Mouse (Mus musculus): ENCODE measurements around the gene Crybb2.
A peak's percentile ranks its signal among the peaks of the same experiment; 100 is the strongest.
"Not testable (repeated sequence)": the region's sequence is repeated elsewhere in the genome, so short reads cannot be mapped to it uniquely, and the experiment has no call there.

Crybb2 gene

GRCm38 (mm10) chr5:113070017-113070416 lies at the start of gene Crybb2:
Gene Crybb2 (minus strand): TSS chr5:113070117.
- no peak for DNase-seq (ENCODE audit: low spot score in 2 of 2)

DNA sequence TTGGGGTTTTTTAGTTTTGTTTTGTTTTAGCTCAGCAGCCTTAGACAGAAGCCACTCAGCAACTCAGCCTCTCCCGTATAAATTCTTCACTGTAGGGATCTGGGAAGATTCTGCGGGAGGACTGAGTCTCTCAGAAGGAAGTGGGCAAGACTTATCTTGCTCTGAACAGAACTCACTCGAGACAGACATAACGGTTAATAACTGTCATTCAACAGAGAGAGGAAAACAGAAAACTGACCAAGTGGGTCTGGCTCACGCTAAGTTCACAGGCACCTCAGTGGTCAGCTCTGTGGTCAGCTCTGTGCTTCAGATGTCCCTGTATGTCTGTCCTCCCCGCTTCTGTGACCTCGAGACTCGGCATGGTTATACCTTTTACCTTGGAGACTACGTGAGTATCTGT lies 49.4 kb upstream of the Crybb2 start:
- no peak for DNase-seq (ENCODE audit: low spot score in 2 of 2)

DNA sequence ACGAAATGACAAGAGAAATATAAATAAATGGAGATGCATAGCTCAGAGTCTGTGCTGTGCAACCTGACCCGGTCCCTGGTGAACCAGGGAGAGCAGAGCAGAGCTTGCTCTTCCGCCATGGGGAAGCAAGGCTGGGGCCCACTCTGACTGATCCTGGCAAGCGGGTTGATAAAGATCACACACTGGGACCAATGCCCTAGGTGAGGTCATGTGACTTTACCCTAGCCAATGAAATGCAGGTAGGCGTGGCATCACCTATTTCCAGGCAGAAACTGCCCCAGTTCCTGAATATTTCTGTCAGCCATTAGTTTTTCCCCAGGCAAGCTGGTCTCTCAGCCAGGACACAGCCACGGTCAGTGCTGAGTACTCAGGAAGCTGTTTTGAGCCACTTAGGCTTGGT lies 48.8 kb upstream of the Crybb2 start:
- no peak for DNase-seq (ENCODE audit: low spot score in 2 of 2)

DNA sequence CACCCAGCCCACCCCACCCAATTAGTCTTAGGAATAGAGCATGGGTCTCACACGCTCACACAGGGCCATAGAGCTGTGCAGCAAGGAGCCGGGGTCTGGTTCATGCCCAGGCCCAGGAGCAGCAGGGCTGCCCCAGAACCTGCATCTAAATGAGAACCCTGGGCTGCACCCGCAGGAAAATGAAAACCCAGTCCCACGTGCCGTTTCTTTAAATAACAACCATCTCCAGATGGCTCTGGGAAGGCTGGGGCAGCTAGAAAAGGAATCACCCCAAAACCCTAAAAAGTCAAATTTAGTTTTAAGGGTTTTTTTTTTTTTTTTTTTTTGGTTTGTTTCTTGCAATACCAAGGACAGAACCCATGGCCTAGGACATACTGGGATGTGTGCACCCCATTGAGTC lies 47.4 kb upstream of the Crybb2 start:
- DNase-seq (ENCODE audit: low spot score in 2 of 2), result no peak

DNA sequence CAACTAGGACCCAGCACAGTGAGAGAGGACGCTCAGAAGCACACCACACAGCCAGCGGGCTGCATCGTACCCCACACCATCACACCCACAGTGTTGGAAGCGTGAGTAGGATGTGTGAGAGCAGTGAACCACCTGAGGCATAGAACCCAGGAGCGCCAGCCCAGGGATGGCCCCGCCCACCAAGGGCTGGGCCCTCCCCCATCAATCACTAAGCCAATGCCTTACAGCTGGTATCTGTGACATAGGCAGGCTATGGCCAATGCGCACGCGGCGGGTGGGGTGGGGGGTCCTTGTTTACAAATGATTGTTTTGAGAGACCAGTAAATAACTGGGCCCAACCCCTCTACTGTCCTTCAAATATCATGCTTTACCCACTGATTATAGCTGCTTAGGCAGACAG lies 46.0 kb upstream of the Crybb2 start:
- no peak for DNase-seq (ENCODE audit: low spot score in 2 of 2)

GRCm38 (mm10) chr5:113114264-113115225 lies 44.6 kb upstream of the Crybb2 start:
- DNase-seq (ENCODE audit: low spot score in 2 of 2), result peak; percentile 43 to 68

GRCm38 (mm10) chr5:113113120-113113519 lies 43.2 kb upstream of the Crybb2 start:
- DNase-seq (ENCODE audit: low spot score in 2 of 2), result no peak

DNA sequence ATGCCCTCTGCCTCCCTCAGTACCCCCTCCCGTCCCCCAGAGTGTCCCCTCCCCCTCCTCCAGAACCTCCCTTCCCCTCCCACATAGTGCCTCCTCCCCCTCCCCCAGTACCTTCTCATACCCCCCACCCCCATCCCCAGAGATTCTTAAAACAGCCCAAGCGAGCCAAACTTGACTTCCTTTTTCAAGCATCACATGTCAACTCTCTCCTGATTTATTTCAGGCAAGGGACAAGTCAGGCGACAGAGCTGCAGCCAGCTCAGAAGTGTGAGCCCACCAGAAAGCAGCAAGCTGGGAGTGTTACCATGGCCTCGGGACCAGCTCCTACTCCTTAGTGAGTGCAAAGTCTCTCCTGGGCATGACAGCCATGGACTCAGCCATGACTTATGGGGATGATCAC lies 41.4 kb upstream of the Crybb2 start:
- no peak for DNase-seq (ENCODE audit: low spot score in 2 of 2)

DNA sequence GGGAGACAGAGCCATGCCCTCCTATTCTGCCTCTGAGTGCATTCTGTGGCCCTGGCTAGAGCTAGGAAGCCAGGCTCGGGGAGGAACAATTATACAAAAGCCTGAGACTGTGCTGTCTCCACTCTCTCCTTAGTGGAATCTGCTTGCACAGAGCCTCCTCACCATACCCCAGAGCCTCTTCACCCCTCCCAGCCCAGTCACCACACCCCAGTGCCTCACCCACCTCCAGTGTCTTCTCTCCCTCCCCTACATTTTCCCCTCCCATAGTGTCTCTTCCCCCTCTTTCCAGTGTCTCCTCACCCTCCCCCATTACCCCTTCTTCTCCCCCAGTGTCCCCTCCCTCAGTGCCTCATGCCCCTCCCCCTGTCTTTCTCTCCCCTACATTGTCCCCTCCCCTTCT lies 41.0 kb upstream of the Crybb2 start:
- no peak for DNase-seq (ENCODE audit: low spot score in 2 of 2)

- DNase-seq (ENCODE audit: low spot score in 2 of 2), result not testable (repeated sequence)
Measured at GRCm38 (mm10) chr5:113109651-113110050, 39.7 kb upstream of the Crybb2 start.

DNA sequence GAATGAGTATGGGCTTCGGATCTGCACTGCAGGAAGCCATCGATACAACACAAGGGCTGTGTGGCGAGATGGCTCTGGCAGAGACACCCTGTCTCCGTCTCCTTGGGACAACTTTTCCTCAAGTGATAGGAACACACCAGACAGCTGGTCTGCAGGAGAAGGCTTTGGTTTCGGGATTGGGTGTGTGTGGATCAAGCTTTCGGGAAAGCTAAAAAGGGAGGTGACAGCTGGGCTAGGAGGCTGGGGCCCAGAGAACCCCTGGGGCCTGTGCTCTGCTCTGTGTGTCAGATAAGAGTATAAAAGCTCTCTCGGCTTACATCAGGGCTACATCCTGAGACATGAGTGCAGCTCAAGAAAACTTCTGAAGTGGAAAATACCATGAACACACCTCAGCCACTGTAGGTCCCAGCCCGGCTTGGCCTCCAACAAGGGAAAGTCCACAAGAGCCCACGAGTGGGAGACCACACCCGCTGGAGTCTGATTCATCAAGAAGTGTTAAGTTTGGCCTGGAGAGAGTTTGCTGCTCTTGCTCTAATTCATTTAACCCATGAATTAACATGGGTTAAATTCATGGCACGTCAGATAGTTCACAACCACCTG lies 38.3 kb upstream of the Crybb2 start:
- DNase-seq (ENCODE audit: low spot score in 2 of 2), result no peak

- DNase-seq (ENCODE audit: low spot score in 2 of 2), result no peak
Measured at GRCm38 (mm10) chr5:113107709-113108108, 37.8 kb upstream of the Crybb2 start.

DNA sequence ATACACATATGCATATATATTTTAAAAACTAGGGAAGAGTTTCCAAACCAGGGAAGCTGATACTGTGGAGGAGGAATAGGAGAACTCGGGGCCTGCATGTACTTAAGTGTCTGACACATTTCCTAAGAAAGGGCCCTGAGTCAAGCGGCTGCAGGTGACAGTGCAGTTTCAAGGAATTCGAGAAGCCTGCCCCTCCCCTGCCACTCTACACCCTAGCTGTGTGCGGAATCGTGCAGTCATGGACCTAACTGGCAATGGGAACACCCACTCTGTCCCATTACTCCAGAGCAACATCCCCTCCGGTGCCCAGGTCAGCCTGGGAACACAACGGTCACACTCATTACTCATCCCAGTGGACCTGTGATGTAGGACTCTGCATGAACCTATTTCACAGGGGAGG lies 36.7 kb upstream of the Crybb2 start:
- DNase-seq (ENCODE audit: low spot score in 2 of 2), result no peak

DNA sequence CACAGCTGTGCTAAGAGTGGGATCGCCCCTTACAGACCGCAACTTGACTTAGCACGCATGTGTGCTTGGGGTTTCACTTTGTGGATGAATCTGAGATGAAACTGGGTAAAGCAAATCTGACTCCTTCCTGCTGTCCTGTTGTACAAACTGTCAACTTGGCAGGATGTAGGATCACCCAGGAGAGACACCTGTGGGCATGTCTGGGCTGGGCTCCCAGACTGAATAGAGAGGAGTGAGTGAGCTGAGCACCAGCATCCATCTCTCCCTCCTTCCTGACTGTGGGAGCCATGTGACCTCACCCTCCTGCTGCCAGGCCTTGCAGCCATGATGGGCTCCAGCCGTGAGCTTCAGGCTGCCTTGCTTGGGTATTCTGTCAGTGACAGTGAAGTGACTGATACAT lies 35.6 kb upstream of the Crybb2 start:
- no peak for DNase-seq (ENCODE audit: low spot score in 2 of 2)

DNA sequence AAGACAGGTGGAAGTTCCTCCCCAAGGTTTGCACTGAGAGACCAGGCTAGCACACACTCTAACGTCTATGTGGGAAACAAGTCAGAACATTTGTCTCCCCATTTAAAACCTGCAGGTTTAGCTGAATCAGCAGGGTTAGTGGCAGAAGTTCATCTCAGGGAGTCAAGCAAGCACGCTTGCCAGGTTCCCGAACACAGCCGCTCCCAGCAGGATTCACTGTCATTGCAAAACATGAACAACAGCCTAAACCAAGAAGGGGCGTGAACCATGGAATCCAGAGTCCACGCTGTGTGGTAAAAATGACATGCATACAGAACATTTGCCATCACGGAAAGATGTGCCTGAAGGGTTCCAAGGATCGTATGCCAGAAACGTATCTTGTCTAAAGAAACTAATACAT lies 35.1 kb upstream of the Crybb2 start:
- no peak for DNase-seq (ENCODE audit: low spot score in 2 of 2)

DNA sequence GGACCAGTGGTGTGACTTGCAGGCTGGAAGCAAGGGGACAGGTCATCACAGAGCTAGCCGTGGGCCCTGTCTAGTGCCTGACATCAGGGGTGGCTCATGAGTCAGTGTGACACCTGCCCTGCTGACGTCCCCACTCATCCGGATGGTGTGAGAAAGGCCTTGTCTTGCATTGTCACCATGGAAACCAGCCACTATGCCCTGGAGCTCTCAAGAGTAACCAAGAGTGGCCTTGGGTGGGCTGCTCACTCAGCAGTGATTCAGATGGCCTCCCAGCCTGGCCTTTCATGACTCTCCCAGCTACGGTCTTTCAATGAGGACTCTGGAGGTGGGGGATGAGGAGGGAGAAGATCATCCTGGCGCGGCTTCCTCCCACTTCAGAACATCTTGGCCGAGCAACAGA lies 32.5 kb upstream of the Crybb2 start:
- DNase-seq (ENCODE audit: low spot score in 2 of 2), result no peak

GRCm38 (mm10) chr5:113101457-113101856 lies 31.5 kb upstream of the Crybb2 start:
- peak in 1 of 2 experiments; percentile 56 for DNase-seq (ENCODE audit: low spot score in 2 of 2)

DNA sequence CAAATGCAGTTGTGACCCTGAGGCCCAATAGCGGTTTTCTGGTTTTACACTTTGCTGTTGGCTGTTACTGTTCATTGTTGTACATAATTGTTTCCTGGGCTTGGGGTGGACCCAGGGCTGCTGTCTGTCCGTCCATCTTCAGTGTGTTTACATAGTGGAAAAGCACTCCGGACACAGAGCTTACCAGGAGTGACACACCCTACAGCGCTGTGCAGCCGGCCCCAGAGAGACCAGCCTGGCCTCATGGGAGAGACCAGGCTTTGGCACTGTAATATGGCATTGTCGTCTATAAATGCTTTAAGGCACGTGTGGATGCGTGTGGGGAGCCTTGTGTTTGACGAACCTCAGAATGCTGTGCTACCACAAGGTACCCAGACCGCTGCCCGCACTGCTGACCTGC lies 30.5 kb upstream of the Crybb2 start:
- no peak for DNase-seq (ENCODE audit: low spot score in 2 of 2)

- peak in 1 of 2 experiments; percentile 94 for DNase-seq (ENCODE audit: low spot score in 2 of 2)
Measured at GRCm38 (mm10) chr5:113099546-113099945, 29.6 kb upstream of the Crybb2 start.

DNA sequence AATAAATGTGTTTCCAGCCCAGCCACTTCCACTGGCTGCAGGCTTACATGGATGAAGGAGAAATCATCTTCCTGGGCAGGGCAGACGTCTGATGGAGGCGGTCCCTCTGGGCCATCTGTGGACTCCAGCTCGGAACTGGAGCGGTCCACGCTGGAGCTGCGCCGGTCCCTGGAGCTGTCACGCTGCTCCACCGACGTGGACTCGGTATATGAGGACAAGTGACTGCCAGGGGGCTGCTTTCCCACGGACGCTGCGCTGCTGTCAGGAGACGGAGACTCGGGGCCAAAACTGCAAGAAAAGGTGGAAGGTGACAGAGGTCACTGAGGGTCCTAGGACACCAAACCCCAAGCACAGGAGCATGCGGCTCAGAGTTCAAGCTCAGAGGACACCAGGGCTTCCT lies 27.6 kb upstream of the Crybb2 start:
- DNase-seq (ENCODE audit: low spot score in 2 of 2), result no peak

- no peak for DNase-seq (ENCODE audit: low spot score in 2 of 2)
Measured at GRCm38 (mm10) chr5:113095456-113095855, 25.5 kb upstream of the Crybb2 start.

GRCm38 (mm10) chr5:113092406-113092805 lies 22.5 kb upstream of the Crybb2 start:
- no peak for DNase-seq (ENCODE audit: low spot score in 2 of 2)

DNA sequence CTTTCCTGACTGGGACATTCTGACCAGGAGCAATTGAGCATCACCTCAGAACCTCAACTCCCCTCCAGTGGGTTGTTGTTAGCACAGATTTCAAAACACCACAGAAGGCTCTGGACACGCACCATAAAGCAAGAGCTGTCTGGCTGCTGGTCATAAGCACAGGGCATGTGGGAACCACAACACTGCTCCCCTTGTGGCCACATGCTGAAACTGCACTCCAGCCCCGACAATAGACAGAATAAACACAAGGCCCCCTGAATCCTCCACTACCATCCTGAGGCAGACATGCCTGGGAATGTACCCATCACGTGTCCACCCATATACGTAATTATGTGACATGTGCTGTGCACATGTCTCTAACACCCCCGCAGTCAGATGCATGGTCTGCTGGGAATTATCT lies 21.2 kb upstream of the Crybb2 start:
- DNase-seq (ENCODE audit: low spot score in 2 of 2), result no peak
